Mouse (Mus musculus): ENCODE data around the gene Nrm. TPM values are rescaled to one million over a fixed set of nuclear protein-coding genes. Genes with fewer than 3 reads are reported as not detected.

Gene Nrm
- total and polyA plus RNA-seq, 3 experiments: 11.1 to 49.9 TPM; not detected in 1

DNA sequence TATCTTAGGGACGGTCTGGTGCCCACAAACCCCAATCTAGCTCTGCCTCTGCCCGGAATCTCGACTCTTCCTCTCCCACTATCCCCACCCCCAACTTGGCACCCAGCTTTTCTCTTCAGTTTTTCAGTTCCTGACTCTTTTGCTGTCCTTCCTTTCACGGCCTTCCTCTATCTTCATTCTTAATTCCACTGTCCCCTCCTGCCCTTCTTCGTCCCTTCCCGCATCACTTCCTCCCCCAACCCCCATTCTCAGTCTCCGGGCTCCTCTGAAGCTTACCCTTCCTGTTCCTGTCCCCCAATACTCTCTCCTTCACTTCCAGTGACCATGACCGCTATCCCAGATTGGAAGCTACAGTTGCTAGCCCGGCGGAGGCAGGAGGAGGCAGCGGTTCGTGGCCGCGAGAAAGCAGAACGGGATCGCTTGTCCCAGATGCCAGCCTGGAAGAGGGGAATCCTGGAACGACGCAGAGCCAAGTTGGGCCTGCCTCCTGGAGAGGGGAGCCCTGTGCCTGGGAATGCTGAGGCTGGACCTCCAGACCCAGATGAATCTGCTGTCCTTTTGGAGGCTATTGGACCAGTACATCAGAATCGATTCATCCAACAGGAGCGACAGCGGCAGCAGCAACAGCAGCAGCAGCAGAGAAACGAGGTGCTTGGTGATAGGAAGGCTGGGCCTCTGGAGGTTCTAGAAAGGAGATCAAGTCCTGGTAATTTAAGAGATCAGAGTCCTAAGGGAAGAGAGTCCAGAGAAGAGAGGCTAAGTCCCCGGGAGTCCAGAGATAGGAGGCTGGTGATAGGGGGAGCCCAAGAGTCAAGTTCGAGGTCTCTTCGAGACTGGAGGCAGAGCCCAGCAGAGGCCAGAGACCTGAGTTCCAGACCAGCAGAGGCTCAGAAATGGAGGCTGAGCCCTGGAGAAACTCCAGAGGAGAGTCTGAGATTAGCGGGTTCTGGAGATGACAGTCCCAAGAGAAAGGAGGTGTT, 6.1 kb downstream of the Nrm start (continued):
- TF ChIP-seq KAT2A (conservative IDR thresholded peaks at IDR 0.05; ENCODE audit: low read depth, low read length): no peak
- no peak for TF ChIP-seq BHLHE40 (IDR thresholded peaks at IDR 0.05; ENCODE audit: borderline replicate concordance, low read depth, low read length)
- TF ChIP-seq ELF1 (IDR thresholded peaks at IDR 0.05; ENCODE audit: low read depth, low read length): no peak
- TF ChIP-seq MXI1 (IDR thresholded peaks at IDR 0.05; ENCODE audit: low read depth, low read length): no peak
- TF ChIP-seq ZNF384 (IDR thresholded peaks at IDR 0.05; ENCODE audit: low read depth, low read length): no peak
- 0 out of 2 replicates have a peak, but pooled peaks have one; percentile 20 for TF ChIP-seq TBP (IDR thresholded peaks at IDR 0.05; ENCODE audit: low read depth, low read length)
- TF ChIP-seq POLR2A (IDR thresholded peaks at IDR 0.05; ENCODE audit: control insufficient read depth in 1 of 2, insufficient read depth in 1 of 2, low read depth in 1 of 2, low read length in 2 of 2, poor library complexity in 1 of 2): no peak
- no peak for TF ChIP-seq NRF1 (IDR thresholded peaks at IDR 0.05; ENCODE audit: insufficient read depth, low read depth, low read length, poor library complexity, severe bottlenecking)
- TF ChIP-seq CHD1 (IDR thresholded peaks at IDR 0.05; ENCODE audit: low read depth, low read length): no peak
- no peak for TF ChIP-seq CHD2 (IDR thresholded peaks at IDR 0.05; ENCODE audit: low read length)
- TF ChIP-seq TCF12 (IDR thresholded peaks at IDR 0.05; ENCODE audit: low read depth, low read length): no peak
- TF ChIP-seq CTCF (IDR thresholded peaks at IDR 0.05 in 2 of 3, conservative IDR thresholded peaks at IDR 0.05 in 1 of 3; ENCODE audit: control insufficient read depth in 1 of 3, insufficient read depth in 1 of 3, low read depth in 2 of 3, low read length in 3 of 3, poor library complexity in 1 of 3, severe bottlenecking in 1 of 3): peak in 2 of 3 experiments; percentile 45 to 49; a peak in 5 of 6 replicates
- TF ChIP-seq SIN3A (IDR thresholded peaks at IDR 0.05; ENCODE audit: low read length): peak; percentile 42; the same call in 1 of the 2 replicates
- no peak for TF ChIP-seq RAD21 (IDR thresholded peaks at IDR 0.05; ENCODE audit: low read depth, low read length)
- no peak for TF ChIP-seq USF1 (IDR thresholded peaks at IDR 0.05; ENCODE audit: low read depth, low read length)
- no peak for TF ChIP-seq MAFK (IDR thresholded peaks at IDR 0.05; ENCODE audit: borderline replicate concordance, low read depth, low read length)
- TF ChIP-seq UBTF (IDR thresholded peaks at IDR 0.05; ENCODE audit: borderline replicate concordance, insufficient read depth, low read depth, low read length): no peak
- no peak for TF ChIP-seq SMC3 (IDR thresholded peaks at IDR 0.05; ENCODE audit: low read depth, low read length)

DNA sequence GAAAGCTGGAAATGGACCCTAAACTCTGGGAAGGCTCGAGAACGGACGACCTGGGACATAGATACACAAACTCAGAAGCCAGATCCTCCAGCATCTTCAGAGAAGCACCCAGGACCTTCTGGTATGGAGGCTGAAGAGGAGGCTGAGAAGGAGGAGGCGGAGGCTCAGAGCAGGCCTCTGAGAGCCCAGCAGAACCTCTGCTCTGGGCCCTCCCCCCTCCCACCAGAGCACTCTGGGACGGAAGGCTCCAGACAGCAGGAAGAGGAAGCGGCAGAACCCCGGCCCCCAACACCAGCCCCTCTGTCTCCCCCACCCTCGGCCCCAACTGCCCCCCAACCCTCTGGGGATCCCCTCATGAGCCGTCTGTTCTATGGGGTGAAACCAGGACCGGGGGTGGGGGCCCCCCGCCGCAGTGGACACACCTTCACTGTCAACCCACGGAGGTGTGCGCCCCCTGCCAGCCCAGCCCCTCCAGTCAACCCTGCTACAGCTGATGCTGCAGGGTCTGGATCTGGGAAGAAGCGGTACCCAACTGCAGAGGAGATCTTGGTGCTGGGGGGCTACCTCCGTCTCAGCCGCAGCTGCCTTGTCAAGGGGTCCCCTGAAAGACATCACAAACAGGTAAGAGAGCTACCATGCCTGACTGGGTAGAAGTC, 7.2 kb downstream of the Nrm start:
- Histone ChIP-seq H3K36me3 (ENCODE audit: control insufficient read depth in 1 of 2, insufficient read depth in 2 of 2, low read length in 2 of 2) (peaks cover 0 to 5% of the 10 kb centered on the region in 2 experiments; a peak in 2 of 4 replicates), H3K4me3 (ENCODE audit: control insufficient read depth in 1 of 2, insufficient read depth in 1 of 2, low read depth in 2 of 2, low read length in 2 of 2) (peak overlapping the region; percentile 70), H3K4me1 (ENCODE audit: control insufficient read depth in 1 of 2, insufficient read depth in 2 of 2, low read length in 2 of 2) (peaks cover 2 to 10% of the 10 kb centered on the region in 2 experiments; a peak in 3 of 4 replicates), H3K79me2 (ENCODE audit: control insufficient read depth, insufficient read depth, low read length, poor library complexity) (peaks cover 18% of the 10 kb centered on the region), H3K9ac (ENCODE audit: control insufficient read depth, low read depth, low read length, poor library complexity, severe bottlenecking) (peak overlapping the region; percentile 74), H3K27me3 (ENCODE audit: control insufficient read depth in 1 of 2, insufficient read depth in 2 of 2, low read length in 2 of 2) (no peaks in the 10 kb centered on the region), H3K27ac (ENCODE audit: control insufficient read depth, low read depth, low read length) (peak overlapping the region; percentile 72), H3K9me3 (replicated peaks; ENCODE audit: insufficient read depth, low read length) (no peaks in the 10 kb centered on the region)
- DNase-seq (ENCODE audit: low read depth, low spot score): peak; percentile 53
- TF ChIP-seq TCF12 (IDR thresholded peaks at IDR 0.05; ENCODE audit: low read depth, low read length) (no peak), EP300 (IDR thresholded peaks at IDR 0.05; ENCODE audit: low read depth in 1 of 2, low read length in 2 of 2) (no peak), ZC3H11A (IDR thresholded peaks at IDR 0.05; ENCODE audit: low read depth, low read length) (no peak), MEF2A (IDR thresholded peaks at IDR 0.05; ENCODE audit: extremely low read depth, insufficient replicate concordance, low read depth, low read length, poor library complexity, severe bottlenecking) (no peak), ETS1 (IDR thresholded peaks at IDR 0.05; ENCODE audit: low read depth, low read length) (peak; percentile 14; the same call in 1 of the 2 replicates), ZNF384 (IDR thresholded peaks at IDR 0.05; ENCODE audit: low read depth, low read length) (no peak), POLR2AphosphoS2 (IDR thresholded peaks at IDR 0.05; ENCODE audit: low read length) (no peak), GATA1 (IDR thresholded peaks at IDR 0.05; ENCODE audit: low read depth, low read length) (no peak), CHD2 (IDR thresholded peaks at IDR 0.05; ENCODE audit: low read length) (no peak), POLR2A (IDR thresholded peaks at IDR 0.05; ENCODE audit: control insufficient read depth in 1 of 2, insufficient read depth in 1 of 2, low read depth in 1 of 2, low read length in 2 of 2, poor library complexity in 1 of 2) (0 out of 4 replicates have a peak, but pooled peaks of 1 of the 2 experiments have one; percentile 22), GABPA (IDR thresholded peaks at IDR 0.05; ENCODE audit: low read depth, low read length) (no peak), NELFE (IDR thresholded peaks at IDR 0.05; ENCODE audit: low read depth, low read length) (no peak), E2F4 (IDR thresholded peaks at IDR 0.05; ENCODE audit: borderline replicate concordance, low read depth, low read length) (no peak), POLR2AphosphoS5 (IDR thresholded peaks at IDR 0.05; ENCODE audit: borderline replicate concordance, low read depth, low read length) (no peak), CTCF (IDR thresholded peaks at IDR 0.05 in 2 of 3, conservative IDR thresholded peaks at IDR 0.05 in 1 of 3; ENCODE audit: control insufficient read depth in 1 of 3, insufficient read depth in 1 of 3, low read depth in 2 of 3, low read length in 3 of 3, poor library complexity in 1 of 3, severe bottlenecking in 1 of 3) (0 out of 6 replicates have a peak, but pooled peaks of 1 of the 3 experiments have one; percentile 3), ELF1 (IDR thresholded peaks at IDR 0.05; ENCODE audit: low read depth, low read length) (peak; percentile 60; the same call in 1 of the 2 replicates), SMC3 (IDR thresholded peaks at IDR 0.05; ENCODE audit: low read depth, low read length) (no peak), MAFK (IDR thresholded peaks at IDR 0.05; ENCODE audit: borderline replicate concordance, low read depth, low read length) (no peak), MAZ (IDR thresholded peaks at IDR 0.05; ENCODE audit: low read depth, low read length) (no peak)

Measured in MEL (cell line).